Mouse (Mus musculus): ENCODE results near the gene Prph2.

GRCm38 (mm10) chr17:46927781-46928180, 17.5 kb downstream of the Prph2 start:
- TF ChIP-seq CTCF (IDR thresholded peaks at IDR 0.05; ENCODE audit: borderline replicate concordance, insufficient read depth, low read length) (no peak), POLR2A (IDR thresholded peaks at IDR 0.05; ENCODE audit: low read depth, low read length) (no peak)

Measured in embryonic fibroblast, embryonic 13.5 days (primary cell).